Mouse (Mus musculus): ENCODE results near the gene Ms4a12. TPM values are rescaled to one million over a fixed set of nuclear protein-coding genes. Genes with fewer than 3 reads are reported as not detected.
"Not testable (repeated sequence)": the region's sequence is repeated elsewhere in the genome, so short reads cannot be mapped to it uniquely, and the experiment has no call there.

Gene Ms4a12
- not detected for total RNA-seq (2021)
- long read RNA-seq, experiment 1, partial matches to known transcripts = 0 of 1 reads
- long read RNA-seq, experiment 1, other reads (novel, unspliced or antisense) = 1 of 1 reads
- long read RNA-seq, experiment 2, partial matches to known transcripts = 0 of 1 reads
- long read RNA-seq, experiment 2, other reads (novel, unspliced or antisense) = 1 of 1 reads

DNA sequence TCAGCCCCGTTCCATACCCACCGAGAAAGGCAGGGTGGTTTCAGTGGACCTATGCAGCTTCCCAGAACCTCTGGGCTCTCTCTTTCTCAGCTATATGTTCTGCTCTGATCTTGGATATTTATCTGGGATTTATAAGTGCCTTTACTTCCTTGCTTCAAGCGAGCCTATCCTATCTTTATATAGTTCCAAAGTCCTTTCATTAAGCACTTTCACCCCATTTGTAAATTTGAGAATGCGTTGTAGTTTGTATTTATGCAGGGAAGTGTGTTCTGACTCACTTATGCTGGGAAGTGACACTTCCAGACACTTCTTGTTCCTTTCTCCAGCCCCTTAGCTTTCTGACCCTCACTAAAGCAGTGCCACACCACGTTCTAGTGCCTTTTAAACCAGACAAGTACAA is at the start of gene Ms4a12:
Gene Ms4a12, minus strand, starts transcription at position 101 of the 400 bp plus-strand sequence.
- intact Hi-C loops (cut with DNase I; ENCODE audit: low total_unique reads) = no loop called here

DNA sequence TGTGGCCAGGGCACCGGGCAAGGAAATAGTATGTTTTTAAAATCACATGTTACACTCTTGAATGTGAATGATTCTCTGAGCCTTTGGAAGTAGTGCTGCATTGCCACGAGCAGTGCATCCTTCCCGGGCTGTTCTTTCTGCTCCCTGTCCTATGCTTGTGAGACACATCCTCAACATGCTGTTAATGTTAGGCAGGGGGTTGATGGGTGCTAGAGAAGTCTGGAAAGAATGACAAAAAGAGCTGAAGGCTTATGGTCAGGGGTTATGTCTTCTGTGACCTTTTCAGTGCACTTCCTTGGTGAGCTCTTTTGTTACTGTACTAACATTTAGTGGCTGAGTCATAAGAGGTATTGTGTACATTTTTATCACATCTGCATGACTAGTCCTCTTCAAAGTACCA is 48.0 kb upstream of the Ms4a12 start:
- intact Hi-C loops (cut with DNase I; ENCODE audit: low total_unique reads) = no loop called here
- DNase-seq = no peak

More for the DNA sequence above, at the start of gene Ms4a12:
- DNase-seq = no peak

DNA sequence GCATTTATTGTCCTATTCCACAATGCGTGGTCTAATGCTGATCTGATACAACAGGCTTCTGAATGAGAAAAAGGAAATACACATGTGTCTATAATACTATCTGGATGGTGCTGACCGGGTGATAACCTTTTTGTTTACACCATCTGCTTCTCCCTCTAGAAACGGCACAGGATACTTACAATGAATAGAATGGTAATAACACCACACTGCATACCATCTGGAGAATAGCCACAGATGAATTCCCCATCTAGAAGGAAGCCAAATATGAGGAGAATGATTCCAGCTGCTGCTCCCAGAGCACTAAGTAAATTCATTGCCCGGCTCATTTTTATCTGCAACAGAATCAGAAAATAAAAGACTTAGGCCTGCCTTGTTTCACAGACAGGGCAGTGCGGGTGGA is 44.2 kb upstream of the Ms4a12 start:
- intact Hi-C loops (cut with DNase I; ENCODE audit: low total_unique reads) = no loop called here
- no peak for DNase-seq

DNA sequence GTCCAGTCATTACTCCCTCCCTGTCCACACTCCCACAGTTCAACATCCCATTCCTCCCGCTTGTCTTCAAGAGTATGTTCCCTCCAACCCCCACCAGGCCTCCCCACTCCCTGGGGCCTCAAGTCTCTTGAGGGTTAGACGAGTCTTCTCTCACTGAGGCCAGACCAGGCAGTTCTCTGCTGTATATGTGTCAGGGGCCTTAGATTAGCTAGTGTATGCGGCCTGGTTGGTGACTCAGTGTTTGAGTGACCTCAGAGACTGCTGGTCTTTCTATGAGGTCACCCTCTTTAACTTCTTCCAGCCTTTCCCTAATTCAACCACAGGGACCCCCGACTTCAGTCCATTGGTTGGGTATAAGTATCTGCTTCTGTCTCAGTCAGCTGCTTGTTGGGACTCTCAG is 34.7 kb upstream of the Ms4a12 start:
- intact Hi-C loops (cut with DNase I; ENCODE audit: low total_unique reads) = no loop called here
- no peak for DNase-seq

DNA sequence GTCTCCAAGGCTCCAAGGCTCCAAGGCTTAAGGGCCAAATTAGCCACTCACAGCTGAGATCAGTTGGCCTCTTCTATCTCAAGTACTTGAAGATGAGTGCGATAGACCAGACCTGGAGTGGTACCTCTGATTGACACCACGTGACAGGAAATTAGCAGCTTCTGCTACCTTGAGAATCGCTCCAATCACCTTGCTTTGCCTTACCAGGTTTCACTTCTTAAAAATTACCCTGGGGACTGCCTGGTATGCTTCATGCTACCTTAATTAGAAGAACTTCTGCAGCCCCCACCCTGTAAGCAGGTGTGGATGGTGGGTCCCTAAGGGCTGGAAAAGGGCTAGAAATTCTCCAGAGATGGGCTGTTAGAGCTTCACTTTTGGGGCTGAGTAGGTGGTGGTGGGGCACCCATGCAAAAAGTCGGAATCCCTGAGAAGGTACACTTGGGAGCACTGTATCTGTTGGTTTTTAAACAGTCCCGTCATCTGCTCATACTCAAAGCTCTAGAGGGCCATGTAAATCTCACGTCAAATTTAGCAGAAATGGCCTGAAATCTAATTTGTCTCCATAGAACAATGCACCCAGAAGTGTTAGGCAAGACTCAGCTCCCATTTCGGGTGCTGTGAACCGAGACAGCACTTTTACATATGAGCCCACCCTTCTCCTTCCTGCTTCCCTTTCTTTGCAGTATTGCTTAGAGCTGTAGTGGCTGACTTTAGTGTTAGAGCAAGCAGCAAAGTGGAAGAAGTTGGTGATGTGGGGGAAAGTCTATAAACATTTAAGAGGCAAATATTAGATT is 34.0 kb upstream of the Ms4a12 start, which contains the start of gene Ms4a1:
Gene Ms4a1, minus strand, starts transcription at position 190 of the 794 bp plus-strand sequence.
- no peak for DNase-seq
- intact Hi-C loops (cut with DNase I; ENCODE audit: low total_unique reads) = no loop called here

DNA sequence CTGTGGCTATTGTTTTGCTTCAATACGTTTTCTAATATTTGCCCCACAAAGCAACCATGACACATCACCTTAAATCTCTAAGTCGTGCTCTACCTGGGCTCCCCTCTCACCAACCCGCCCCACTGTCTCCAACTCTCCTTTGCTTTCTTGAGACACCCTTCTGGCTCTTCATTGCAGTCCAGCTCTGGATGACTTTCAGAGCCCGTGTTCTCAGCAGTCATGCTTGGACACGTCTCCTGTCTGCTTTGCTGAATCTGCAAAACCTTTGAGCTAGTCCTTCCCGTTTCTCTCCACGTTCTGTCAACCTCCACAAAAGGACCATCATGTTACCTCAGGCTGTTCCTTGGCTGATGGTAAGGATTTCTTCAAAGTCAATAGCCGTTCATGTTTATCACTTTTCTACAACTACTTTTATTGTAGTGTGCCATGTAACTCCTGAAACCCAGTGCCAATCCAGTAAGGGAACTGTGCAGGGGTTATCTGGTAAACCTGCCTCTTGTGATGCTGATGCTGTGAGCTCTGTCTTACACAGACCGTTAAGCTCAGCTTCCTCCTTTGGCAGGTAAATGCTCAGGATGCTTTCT is 32.4 kb upstream of the Ms4a12 start:
- intact Hi-C loops (cut with DNase I; ENCODE audit: low total_unique reads) = no loop called here
- DNase-seq = no peak

DNA sequence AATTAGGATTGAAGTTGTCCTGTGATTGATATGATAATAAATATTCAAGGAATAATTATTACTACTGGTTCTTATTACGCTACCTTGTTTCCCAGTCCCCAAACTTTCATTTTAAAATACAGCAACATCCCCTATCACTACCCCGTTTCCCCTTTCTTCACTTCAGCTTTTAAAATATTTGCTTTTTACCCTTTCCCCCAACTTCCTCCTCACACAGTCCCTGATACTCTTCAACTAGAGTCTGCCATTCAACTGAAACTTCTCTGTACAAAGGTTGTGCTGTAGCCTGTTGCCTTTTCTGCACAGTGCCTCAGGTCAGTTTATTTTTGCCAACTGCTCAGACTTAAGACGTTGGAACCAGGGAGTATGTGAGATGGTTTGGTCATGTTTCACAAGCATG is 31.3 kb upstream of the Ms4a12 start:
- intact Hi-C loops (cut with DNase I; ENCODE audit: low total_unique reads) = no loop called here
- no peak for DNase-seq

DNA sequence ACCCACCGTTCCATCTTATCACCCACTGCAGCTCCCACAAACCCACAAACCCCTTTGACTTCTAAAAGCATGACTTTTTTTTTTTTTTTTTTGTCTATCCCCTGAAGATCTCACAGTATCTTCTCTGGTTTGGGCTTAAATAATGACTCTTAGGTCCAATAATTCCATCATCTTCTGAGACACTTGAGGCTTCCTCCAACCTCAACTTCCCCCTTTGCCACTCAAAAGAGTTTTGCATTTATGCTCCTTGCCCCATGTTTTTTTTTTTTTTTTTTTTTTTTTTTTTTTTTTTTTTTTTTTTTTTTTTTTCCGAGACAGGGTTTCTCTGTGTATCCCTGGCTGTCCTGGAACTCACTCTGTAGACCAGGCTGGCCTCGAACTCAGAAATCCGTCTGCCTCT is 30.7 kb upstream of the Ms4a12 start:
- DNase-seq; intact Hi-C loops (cut with DNase I; ENCODE audit: low total_unique reads): not testable (repeated sequence)

DNA sequence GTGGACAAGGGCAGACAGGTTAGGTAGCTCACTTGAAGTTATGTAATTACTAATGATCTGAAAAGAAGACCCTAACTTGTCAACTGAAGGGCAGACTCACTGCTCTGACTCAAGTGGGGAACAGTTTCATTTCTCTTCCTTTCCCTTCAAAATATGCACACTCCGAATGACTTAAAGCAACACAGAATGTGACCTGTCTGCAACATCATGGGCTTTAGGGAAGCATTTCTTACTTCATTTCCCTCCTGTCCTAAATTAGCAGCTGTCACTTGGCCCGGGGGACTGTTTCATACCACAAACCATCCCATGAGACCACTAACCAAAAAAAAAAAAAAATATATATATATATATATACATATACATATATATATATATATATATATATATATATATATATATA is 29.3 kb upstream of the Ms4a12 start:
- no peak for DNase-seq
- intact Hi-C loops (cut with DNase I; ENCODE audit: low total_unique reads) = no loop called here

DNA sequence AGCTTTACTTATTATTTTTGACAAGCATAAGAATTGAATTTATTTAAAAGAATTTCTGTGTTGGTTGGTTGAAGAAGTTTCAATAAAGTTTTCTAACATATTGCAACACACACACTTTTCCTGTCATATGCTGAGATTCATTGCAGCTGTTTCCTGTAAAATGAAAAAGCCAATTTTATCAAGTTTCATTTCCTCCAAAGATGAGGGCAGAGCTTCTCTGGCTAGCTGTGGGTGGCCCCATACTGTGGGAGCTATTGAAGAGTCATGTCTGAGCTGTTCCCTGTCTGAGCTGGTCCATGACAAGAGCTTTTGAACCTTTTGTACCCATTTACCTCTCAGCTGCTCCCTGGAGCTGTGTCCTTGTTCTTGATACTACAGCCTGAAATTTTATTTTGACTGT is 12.0 kb upstream of the Ms4a12 start:
- intact Hi-C loops (cut with DNase I; ENCODE audit: low total_unique reads) = no loop called here
- no peak for DNase-seq

DNA sequence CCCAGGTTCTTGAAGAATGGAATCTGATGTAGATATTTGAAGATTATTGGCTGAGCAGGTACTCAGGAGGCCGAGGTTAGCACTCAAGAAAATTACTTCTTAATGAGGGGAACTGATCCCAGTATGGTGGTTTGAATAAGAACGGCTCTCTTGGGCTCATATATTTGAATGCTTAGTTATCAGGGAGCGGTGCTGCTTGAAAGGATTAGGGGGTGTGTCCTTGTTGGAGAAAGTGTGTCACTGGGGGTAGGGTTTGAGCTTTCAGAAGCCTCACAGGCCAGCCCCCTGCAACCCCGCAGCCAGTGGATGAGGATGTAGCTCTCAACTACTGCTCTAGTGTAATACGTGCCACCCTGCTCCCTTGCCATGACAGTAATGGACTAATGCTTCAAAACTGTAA is 10.3 kb upstream of the Ms4a12 start:
- DNase-seq = no peak
- intact Hi-C loops (cut with DNase I; ENCODE audit: low total_unique reads) = no loop called here

DNA sequence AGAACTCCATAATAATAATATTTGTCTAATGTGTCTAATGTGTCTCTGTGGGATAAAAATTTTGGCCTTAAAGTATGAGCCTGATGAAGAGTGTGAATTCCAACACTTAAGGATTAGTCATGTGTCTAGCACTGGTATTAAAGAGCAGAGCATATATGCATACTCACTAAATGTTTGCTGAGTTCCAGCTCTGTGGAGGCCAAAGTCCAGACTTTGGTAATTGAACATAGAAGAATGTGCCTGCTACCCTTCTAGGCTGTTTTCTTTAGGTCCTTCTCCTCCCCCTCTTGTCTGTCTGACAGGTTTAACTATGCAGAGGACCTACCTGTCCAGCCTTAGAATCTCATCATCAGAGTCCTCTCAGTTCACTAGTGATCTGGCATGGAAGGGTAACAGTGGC is 3.6 kb upstream of the Ms4a12 start:
- intact Hi-C loops (cut with DNase I; ENCODE audit: low total_unique reads) = no loop called here

DNA sequence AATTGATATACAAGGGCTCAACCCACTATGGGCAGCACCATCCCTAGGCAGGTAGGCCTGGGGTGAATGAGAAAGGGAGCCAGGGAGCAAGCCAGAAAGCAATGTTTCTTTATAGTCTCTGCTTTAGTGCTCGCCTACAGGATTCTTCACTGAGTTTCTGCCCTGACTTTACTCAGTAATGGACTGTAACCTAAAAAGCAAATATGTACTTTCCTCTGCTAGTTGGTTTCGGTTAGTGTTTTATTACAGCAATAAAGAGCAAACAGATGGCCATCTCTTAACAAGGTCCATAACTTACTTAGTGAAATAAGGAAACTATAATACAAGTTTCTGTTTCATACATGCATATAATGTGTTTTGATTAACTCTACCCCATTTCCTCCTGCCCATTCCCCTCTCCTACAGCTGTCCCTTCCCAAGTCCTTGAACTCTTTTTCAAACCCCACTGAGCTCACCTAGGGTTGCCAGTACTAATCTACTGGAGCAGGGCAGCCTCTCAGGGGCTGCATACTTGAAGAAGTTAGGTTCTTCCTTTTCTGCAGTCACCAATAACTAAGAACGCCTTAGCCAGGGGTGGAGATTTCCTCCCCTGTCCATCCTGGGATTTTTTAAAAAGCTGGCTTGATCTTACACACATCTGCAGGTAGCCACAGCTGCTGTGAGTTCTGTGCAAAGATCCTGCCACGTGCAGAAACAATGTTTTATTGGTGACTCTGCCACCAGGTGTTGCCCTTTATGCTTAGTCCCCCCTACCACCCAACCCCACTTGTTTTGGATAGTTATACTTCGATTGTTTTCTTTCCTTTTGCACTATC is 2.9 kb upstream of the Ms4a12 start:
- DNase-seq = no peak
- intact Hi-C loops (cut with DNase I; ENCODE audit: low total_unique reads) = no loop called here

More for the DNA sequence above, 3.6 kb upstream of the Ms4a12 start:
- DNase-seq = no peak

DNA sequence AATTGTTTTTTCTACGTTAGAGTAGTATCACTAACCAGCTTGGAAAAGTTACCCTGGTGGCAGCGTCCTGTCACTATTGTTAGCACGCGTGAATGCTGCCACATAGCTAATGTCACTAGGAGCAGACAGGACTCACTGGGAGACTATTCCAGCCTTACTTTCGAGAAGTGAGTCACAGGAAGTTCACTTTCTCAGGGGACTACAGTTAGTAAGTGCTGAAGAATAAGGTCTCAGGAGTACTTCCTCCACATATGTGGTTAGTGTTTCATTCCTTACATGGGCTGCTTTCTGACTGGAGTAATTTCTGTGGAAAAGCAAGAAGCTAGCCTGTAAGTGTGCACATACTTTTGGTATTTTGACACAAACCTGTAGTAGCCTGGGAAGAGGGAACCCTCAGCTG is 2.0 kb upstream of the Ms4a12 start:
- intact Hi-C loops (cut with DNase I; ENCODE audit: low total_unique reads) = no loop called here

DNA sequence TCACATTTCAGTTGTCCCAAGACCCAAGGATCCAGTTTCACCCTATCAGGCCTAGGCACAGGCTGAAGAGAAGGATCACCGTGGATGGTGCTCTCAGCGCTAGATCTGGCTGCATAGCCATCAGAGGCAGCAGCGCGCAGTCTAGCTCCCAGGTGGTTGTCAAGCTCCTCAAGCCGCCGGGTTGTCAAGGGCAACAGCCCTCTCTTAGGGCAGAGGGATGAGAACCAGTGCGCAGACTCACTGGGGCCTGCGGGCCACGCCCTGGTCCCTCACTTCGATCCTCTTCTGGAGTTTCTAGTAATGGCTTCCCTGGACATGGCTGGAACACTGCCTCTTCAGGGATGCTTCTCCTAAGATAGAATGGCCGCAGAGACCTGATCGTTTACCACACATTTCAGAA is 35.7 kb downstream of the Ms4a12 start, which contains the start of gene Ms4a13:
Gene Ms4a13, minus strand, starts transcription at position 192 of the 400 bp plus-strand sequence.
- intact Hi-C loops (cut with DNase I; ENCODE audit: low total_unique reads) = no loop called here
- no peak for DNase-seq

More for the DNA sequence above, 2.0 kb upstream of the Ms4a12 start:
- no peak for DNase-seq

DNA sequence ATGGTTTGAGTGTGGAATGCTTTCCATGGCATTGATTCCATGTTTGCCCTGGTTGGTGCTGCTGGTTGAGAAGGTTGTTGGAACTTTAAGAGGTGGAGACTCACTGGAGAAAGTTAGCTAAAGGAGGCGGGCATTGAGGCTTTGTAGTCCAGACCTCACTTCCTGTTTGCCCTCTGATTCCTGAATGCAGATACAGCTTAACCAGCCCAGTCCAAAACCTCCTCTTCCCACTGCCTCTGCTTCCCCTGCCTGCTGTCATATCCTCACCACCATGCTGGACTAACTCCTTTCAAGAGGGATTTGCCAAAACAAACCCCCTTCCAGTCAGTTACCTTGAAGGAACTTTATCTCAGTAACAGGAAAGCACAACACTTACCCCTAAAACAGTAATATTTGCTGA is 39.7 kb downstream of the Ms4a12 start:
- intact Hi-C loops (cut with DNase I; ENCODE audit: low total_unique reads) = no loop called here
- DNase-seq = no peak

DNA sequence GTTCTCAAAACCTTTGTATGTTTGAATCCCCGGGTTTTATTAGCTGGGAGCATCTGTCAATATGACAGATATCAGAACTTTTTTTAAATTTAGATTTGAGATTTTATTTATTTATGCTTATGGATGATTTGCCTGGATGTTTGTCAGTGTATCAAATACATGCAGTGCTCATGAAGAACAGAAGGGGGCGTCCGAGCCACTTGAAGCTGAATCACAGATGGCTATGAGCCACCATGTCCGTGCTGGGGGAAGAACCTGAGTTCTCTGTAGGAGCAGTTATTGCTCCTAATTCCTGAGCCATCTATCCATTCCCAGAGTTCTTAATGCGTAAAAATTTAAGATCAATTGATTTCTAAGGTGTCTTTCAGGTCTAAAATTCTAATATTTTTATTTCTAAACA is 48.1 kb downstream of the Ms4a12 start:
- intact Hi-C loops (cut with DNase I; ENCODE audit: low total_unique reads) = no loop called here
- DNase-seq = peak; percentile 22

DNA sequence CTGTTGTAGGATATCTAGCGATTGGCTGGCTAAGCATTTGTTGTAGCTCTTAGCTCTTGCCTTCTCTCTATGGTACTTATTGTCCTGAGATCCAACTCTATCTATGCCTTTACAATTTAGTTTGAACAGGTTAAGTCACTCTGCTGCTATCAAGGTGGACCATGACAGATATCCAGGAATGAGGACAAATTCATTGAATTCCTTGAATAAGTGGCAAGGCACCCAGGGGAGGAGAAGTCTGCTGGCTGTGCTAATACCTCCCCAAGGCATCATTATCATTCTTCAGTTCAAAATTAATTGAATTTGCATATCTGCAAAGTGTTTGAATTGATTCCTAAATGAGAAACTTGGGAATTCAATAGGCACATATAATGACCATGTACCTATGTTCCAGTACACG is 54.8 kb downstream of the Ms4a12 start:
- DNase-seq = no peak
- intact Hi-C loops (cut with DNase I; ENCODE audit: low total_unique reads) = no loop called here

DNA sequence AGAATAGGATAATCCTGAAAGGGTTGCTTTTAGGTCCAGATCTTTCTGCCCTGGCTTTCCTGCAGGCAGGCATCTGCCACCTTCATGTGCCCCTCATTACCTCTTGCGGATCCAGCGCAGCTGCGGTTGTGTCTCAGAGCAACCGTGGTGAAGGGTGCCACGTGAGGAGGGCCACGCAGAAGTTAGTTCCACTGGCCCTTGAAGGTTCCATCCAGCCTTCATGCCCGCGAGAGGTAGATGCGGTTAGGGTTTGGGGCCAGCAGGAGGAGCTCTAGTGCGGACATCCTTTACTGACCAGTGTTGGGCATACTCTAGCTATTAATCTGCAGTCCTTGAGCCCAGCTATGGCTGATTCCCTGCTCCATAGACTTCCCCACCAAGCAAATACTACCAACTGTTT is 67.1 kb downstream of the Ms4a12 start, which contains the start of gene 1700025F22Rik:
Gene 1700025F22Rik, minus strand, starts transcription at position 149 of the 400 bp plus-strand sequence.
- intact Hi-C loops (cut with DNase I; ENCODE audit: low total_unique reads) = no loop called here
- DNase-seq = no peak
